Mouse (Mus musculus): Measurements from ENCODE around the gene Mrps7. TPM values are rescaled to one million over a fixed set of nuclear protein-coding genes. Genes with fewer than 3 reads are reported as not detected.
"Not testable (repeated sequence)": the region's sequence is repeated elsewhere in the genome, so short reads cannot be mapped to it uniquely, and the experiment has no call there.

Mrps7 gene
- polyA plus RNA-seq, 1 experiment from 2014 or later: 92.9 TPM

GRCm38 (mm10) chr11:115643265-115643664 lies 39.5 kb downstream of the Mrps7 start:
- H3K4me1 ChIP-seq (replicated peaks; ENCODE audit: insufficient read depth, low read length): no peaks in the 10 kb centered on the region

GRCm38 (mm10) chr11:115644308-115644707 lies 40.6 kb downstream of the Mrps7 start:
- no peaks in the 10 kb centered on the region for H3K9me3 ChIP-seq (replicated peaks; ENCODE audit: low read length)
- ATAC-seq (replicated peaks; ENCODE audit: low FRiP score, low read depth): no peak
- no peaks in the 10 kb centered on the region for H3K27me3 ChIP-seq (ENCODE audit: insufficient read depth, low read length)
- DNase-seq (ENCODE audit: low spot score): no peak
- H3K4me3 ChIP-seq (replicated peaks; ENCODE audit: low read depth, low read length): no peak overlapping the region
- no peak overlapping the region for H3K27ac ChIP-seq
- no peak overlapping the region for H3K9ac ChIP-seq (ENCODE audit: low read depth, low read length)
- no peak overlapping the region for H3K4me2 ChIP-seq (ENCODE audit: low read length)
- TF ChIP-seq CTCF (IDR thresholded peaks at IDR 0.05; ENCODE audit: low read depth): no peak
- H3K4me1 ChIP-seq (replicated peaks; ENCODE audit: insufficient read depth, low read length): no peaks in the 10 kb centered on the region
- 90% methylated on average over 13 of the region's 13 CpGs for WGBS
- H3K36me3 ChIP-seq (ENCODE audit: insufficient read depth, low read length): peaks cover 17% of the 10 kb centered on the region; the same call in 1 of the 2 replicates

More at GRCm38 (mm10) chr11:115643265-115643664, 39.5 kb downstream of the Mrps7 start:
- H3K9me3 ChIP-seq (replicated peaks; ENCODE audit: low read length): no peaks in the 10 kb centered on the region
- no peak overlapping the region for H3K27ac ChIP-seq
- TF ChIP-seq CTCF (IDR thresholded peaks at IDR 0.05; ENCODE audit: low read depth): no peak
- H3K27me3 ChIP-seq (ENCODE audit: insufficient read depth, low read length): no peaks in the 10 kb centered on the region
- 78% methylated on average over 10 of the region's 10 CpGs for WGBS
- peaks cover 13% of the 10 kb centered on the region; the same call in 1 of the 2 replicates for H3K36me3 ChIP-seq (ENCODE audit: insufficient read depth, low read length)
- H3K4me3 ChIP-seq (replicated peaks; ENCODE audit: low read depth, low read length): no peak overlapping the region
- no peak for DNase-seq (ENCODE audit: low spot score)
- H3K9ac ChIP-seq (ENCODE audit: low read depth, low read length): no peak overlapping the region
- ATAC-seq (replicated peaks; ENCODE audit: low FRiP score, low read depth): no peak
- no peak overlapping the region for H3K4me2 ChIP-seq (ENCODE audit: low read length)

- H3K9ac ChIP-seq (ENCODE audit: low read depth, low read length); DNase-seq (ENCODE audit: low spot score); H3K27me3 ChIP-seq (ENCODE audit: insufficient read depth, low read length); H3K4me2 ChIP-seq (ENCODE audit: low read length); H3K4me1 ChIP-seq (replicated peaks; ENCODE audit: insufficient read depth, low read length); H3K4me3 ChIP-seq (replicated peaks; ENCODE audit: low read depth, low read length); ATAC-seq (replicated peaks; ENCODE audit: low FRiP score, low read depth); H3K9me3 ChIP-seq (replicated peaks; ENCODE audit: low read length); H3K27ac ChIP-seq: not testable (repeated sequence)
- WGBS: 31% methylated on average over 14 of the region's 14 CpGs
- H3K36me3 ChIP-seq (ENCODE audit: insufficient read depth, low read length): peaks cover 17% of the 10 kb centered on the region; the same call in 1 of the 2 replicates
These were observed 41.8 kb downstream of the Mrps7 start for GRCm38 (mm10) chr11:115645498-115645897.

GRCm38 (mm10) chr11:115646439-115646838 lies 42.7 kb downstream of the Mrps7 start:
- WGBS: 92% methylated on average over 9 of the region's 9 CpGs
- ATAC-seq (replicated peaks; ENCODE audit: low FRiP score, low read depth): no peak
- Histone ChIP-seq H3K9ac (ENCODE audit: low read depth, low read length) (no peak overlapping the region), H3K36me3 (ENCODE audit: insufficient read depth, low read length) (peaks cover 17% of the 10 kb centered on the region; the same call in 1 of the 2 replicates), H3K27me3 (ENCODE audit: insufficient read depth, low read length) (no peaks in the 10 kb centered on the region), H3K4me3 (replicated peaks; ENCODE audit: low read depth, low read length) (no peak overlapping the region), H3K4me2 (ENCODE audit: low read length) (no peak overlapping the region), H3K27ac (no peak overlapping the region), H3K9me3 (replicated peaks; ENCODE audit: low read length) (no peaks in the 10 kb centered on the region), H3K4me1 (replicated peaks; ENCODE audit: insufficient read depth, low read length) (no peaks in the 10 kb centered on the region)
- TF ChIP-seq CTCF (IDR thresholded peaks at IDR 0.05; ENCODE audit: low read depth): no peak
- no peak for DNase-seq (ENCODE audit: low spot score)

- no peak overlapping the region for H3K4me2 ChIP-seq (ENCODE audit: low read length)
- no peak overlapping the region for H3K4me3 ChIP-seq (replicated peaks; ENCODE audit: low read depth, low read length)
- H3K9me3 ChIP-seq (replicated peaks; ENCODE audit: low read length): no peaks in the 10 kb centered on the region
- no peak for ATAC-seq (replicated peaks; ENCODE audit: low FRiP score, low read depth)
- H3K27me3 ChIP-seq (ENCODE audit: insufficient read depth, low read length): no peaks in the 10 kb centered on the region
- peaks cover 17% of the 10 kb centered on the region; the same call in 1 of the 2 replicates for H3K36me3 ChIP-seq (ENCODE audit: insufficient read depth, low read length)
- H3K4me1 ChIP-seq (replicated peaks; ENCODE audit: insufficient read depth, low read length): no peaks in the 10 kb centered on the region
- no peak overlapping the region for H3K27ac ChIP-seq
- 35% methylated on average over 6 of the region's 6 CpGs for WGBS
- TF ChIP-seq CTCF (IDR thresholded peaks at IDR 0.05; ENCODE audit: low read depth): peak; percentile 90
- no peak overlapping the region for H3K9ac ChIP-seq (ENCODE audit: low read depth, low read length)
- DNase-seq (ENCODE audit: low spot score): peak; percentile 94
These were observed 43.7 kb downstream of the Mrps7 start for GRCm38 (mm10) chr11:115647459-115647858.

GRCm38 (mm10) chr11:115649706-115650105 lies 46.0 kb downstream of the Mrps7 start:
- Histone ChIP-seq H3K27me3 (ENCODE audit: insufficient read depth, low read length) (no peaks in the 10 kb centered on the region), H3K4me2 (ENCODE audit: low read length) (no peak overlapping the region), H3K4me1 (replicated peaks; ENCODE audit: insufficient read depth, low read length) (no peaks in the 10 kb centered on the region), H3K27ac (no peak overlapping the region), H3K9ac (ENCODE audit: low read depth, low read length) (no peak overlapping the region), H3K4me3 (replicated peaks; ENCODE audit: low read depth, low read length) (no peak overlapping the region), H3K9me3 (replicated peaks; ENCODE audit: low read length) (no peaks in the 10 kb centered on the region), H3K36me3 (ENCODE audit: insufficient read depth, low read length) (peaks cover 10% of the 10 kb centered on the region; the same call in 1 of the 2 replicates)
- TF ChIP-seq CTCF (IDR thresholded peaks at IDR 0.05; ENCODE audit: low read depth): no peak
- WGBS: 61% methylated on average over 10 of the region's 10 CpGs
- peak; percentile 22 for DNase-seq (ENCODE audit: low spot score)
- ATAC-seq (replicated peaks; ENCODE audit: low FRiP score, low read depth): no peak

GRCm38 (mm10) chr11:115651680-115652079 lies 48.0 kb downstream of the Mrps7 start:
- H3K4me2 ChIP-seq (ENCODE audit: low read length): no peak overlapping the region
- 77% methylated on average over 3 of the region's 3 CpGs for WGBS
- ATAC-seq (replicated peaks; ENCODE audit: low FRiP score, low read depth): no peak

More at GRCm38 (mm10) chr11:115651680-115652079, 48.0 kb downstream of the Mrps7 start:
- no peak for DNase-seq (ENCODE audit: low spot score)
- no peaks in the 10 kb centered on the region for H3K4me1 ChIP-seq (replicated peaks; ENCODE audit: insufficient read depth, low read length)
- H3K9ac ChIP-seq (ENCODE audit: low read depth, low read length): no peak overlapping the region
- no peak for TF ChIP-seq CTCF (IDR thresholded peaks at IDR 0.05; ENCODE audit: low read depth)
- H3K9me3 ChIP-seq (replicated peaks; ENCODE audit: low read length): no peaks in the 10 kb centered on the region
- H3K36me3 ChIP-seq (ENCODE audit: insufficient read depth, low read length): peaks cover 10% of the 10 kb centered on the region; the same call in 1 of the 2 replicates
- no peak overlapping the region for H3K27ac ChIP-seq
- no peak overlapping the region for H3K4me3 ChIP-seq (replicated peaks; ENCODE audit: low read depth, low read length)
- no peaks in the 10 kb centered on the region for H3K27me3 ChIP-seq (ENCODE audit: insufficient read depth, low read length)
